Mouse (Mus musculus) liver, adult (tissue): ENCODE results near the gene Cbl.

Experiments used
- GATA4 ChIP-seq: IDR thresholded peaks from 2 replicates; pipeline ENCODE4 v1.6.1; 2014; ENCODE audit warnings: mild to moderate bottlenecking, low read length; ENCODE audit not compliant: insufficient replicate concordance

Gene Cbl

DNA sequence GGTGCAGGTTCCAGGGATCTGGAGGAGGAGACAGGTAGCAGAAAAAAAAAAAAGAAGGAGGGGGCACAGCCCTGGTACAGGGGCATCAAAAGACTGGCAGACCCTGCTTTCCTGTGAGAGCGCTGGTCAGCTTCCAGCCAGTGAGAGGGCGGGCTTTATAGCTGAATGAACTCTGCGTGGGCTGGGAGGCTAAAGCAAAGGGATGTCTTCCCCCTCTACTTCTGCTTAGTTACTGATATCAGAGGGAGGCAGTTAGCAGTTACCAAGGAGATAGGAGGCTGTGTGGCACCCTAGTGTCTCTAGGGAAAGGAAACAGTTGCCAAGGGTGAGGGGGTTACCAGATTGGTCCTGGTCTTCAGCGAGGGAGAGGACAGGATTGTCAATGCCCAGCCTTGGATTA is 16.6 kb upstream of the Cbl start:
- TF ChIP-seq GATA4 = no peak

GRCm38 (mm10) chr9:44249181-44250146 is 15.6 kb upstream of the Cbl start:
- no peak for TF ChIP-seq GATA4

- TF ChIP-seq GATA4 = no peak
These were observed 14.1 kb upstream of the Cbl start for GRCm38 (mm10) chr9:44247907-44248306.

DNA sequence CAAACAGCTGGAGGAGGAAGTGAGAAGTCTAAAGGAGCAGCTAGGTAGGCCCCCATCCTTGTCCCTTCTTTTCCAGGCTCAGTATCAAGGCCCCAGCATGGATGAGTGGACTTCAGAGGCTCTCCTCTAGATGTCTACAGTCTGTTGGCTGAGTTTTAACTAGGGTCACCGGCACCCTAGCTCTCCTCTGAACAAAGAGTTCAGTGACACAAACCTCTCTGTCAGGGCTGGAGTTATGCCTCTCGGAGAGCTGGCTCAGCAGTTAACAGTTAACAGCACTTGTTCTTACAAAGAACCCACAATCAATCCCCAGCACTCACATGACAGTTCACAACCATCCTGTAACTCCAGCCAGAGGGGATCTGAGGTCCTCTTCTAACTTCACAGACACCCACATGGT is 9.8 kb upstream of the Cbl start:
- no peak for TF ChIP-seq GATA4

DNA sequence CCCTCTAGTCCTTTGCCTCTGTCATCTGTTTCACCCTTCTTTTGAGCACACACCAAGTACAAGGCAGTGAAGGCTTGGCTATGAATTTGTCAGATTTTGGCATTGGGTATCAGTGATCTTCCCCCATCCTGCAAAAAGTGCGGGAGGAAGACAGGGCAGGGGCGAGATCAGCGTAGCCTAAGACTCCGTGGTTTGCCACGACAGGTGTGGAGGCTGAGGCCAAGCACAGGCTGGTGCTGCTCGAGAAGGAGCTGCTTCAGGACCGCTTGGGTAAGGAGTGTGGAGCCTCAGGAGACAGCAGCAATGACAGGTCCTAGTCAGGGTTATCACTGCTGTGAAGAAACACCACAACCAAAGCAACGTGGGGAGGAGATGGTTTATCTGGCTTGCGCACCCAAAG is 7.6 kb upstream of the Cbl start:
- TF ChIP-seq GATA4 = no peak

DNA sequence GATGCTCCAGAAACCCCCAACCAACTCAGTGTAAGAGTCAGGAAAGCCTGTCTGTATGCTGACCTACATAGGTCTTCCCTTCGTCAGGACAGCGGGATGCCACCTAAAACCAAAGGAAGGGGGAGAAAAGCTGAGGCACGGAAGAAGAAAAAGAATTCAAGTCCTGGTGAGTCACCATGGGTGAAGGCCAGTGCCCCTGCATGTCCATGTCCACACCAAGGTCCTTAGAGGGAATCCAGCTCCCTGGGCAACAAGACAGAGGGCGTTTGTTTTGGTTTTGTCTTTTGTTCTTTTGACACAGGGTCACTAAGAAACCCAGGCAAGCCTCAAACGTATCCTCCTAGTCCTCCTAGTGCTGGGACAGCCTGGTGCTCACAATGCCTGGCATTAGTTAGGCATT is 7.1 kb upstream of the Cbl start:
- no peak for TF ChIP-seq GATA4

DNA sequence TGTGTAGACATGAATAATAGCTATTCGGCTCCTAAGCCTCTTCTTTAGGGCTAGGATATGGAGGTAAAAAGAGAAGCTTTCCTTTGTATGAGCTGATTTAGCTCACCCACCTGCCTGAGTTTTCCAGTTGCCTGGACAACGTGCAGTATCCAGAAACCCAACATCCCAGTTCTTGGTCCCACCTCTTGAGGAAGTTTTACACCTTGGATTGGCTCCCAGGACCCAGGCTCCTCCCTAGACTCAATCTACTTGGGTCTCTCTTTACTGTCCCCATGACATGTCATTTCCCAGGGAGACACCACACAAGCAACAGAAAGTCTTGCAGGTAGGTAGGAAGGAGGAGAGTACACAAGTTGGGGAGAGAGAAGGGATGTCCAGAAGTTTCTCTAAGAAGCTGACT is 6.5 kb upstream of the Cbl start, which contains the start of gene Ccdc153:
Gene Ccdc153, plus strand, starts transcription at position 278 of the 400 bp plus-strand sequence.
- TF ChIP-seq GATA4 = no peak

- no peak for TF ChIP-seq GATA4
These were observed 5.6 kb upstream of the Cbl start for GRCm38 (mm10) chr9:44239447-44239846.

DNA sequence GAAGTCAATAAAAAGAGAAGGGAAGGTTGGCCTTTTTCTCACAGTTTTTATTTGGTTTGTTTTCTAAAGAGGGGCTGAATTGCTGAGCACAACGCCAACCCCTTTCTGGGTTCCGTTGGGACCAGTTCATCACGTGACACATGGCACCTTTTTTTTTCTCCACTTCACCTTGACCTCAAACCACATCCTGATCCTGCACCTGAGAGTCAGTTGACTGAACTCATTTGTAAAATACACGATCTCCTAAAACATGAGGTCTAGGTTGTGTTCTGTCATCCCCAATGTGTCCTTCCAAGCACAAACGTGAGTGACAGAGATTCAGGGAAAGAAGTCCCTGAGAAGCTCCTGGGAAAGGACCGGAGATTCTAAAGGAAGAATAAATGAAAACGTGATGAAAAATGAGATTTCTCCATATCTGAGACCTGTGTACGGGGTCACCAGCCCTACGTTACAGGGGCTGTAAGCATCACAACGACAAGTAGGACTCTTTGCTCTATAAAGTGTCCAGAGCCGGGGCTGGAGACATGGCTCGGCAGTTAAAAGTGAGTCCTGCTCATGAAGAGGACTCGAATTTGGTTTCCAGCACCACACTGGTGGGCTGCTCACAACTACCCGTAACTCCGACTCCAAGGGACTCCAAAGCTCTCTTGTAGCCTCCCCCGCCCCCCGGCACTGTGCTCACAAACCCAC is 4.8 kb upstream of the Cbl start:
- no peak for TF ChIP-seq GATA4

GRCm38 (mm10) chr9:44237128-44237527 is 3.3 kb upstream of the Cbl start:
- no peak for TF ChIP-seq GATA4

GRCm38 (mm10) chr9:44236601-44237000 is 2.8 kb upstream of the Cbl start:
- TF ChIP-seq GATA4 = no peak

DNA sequence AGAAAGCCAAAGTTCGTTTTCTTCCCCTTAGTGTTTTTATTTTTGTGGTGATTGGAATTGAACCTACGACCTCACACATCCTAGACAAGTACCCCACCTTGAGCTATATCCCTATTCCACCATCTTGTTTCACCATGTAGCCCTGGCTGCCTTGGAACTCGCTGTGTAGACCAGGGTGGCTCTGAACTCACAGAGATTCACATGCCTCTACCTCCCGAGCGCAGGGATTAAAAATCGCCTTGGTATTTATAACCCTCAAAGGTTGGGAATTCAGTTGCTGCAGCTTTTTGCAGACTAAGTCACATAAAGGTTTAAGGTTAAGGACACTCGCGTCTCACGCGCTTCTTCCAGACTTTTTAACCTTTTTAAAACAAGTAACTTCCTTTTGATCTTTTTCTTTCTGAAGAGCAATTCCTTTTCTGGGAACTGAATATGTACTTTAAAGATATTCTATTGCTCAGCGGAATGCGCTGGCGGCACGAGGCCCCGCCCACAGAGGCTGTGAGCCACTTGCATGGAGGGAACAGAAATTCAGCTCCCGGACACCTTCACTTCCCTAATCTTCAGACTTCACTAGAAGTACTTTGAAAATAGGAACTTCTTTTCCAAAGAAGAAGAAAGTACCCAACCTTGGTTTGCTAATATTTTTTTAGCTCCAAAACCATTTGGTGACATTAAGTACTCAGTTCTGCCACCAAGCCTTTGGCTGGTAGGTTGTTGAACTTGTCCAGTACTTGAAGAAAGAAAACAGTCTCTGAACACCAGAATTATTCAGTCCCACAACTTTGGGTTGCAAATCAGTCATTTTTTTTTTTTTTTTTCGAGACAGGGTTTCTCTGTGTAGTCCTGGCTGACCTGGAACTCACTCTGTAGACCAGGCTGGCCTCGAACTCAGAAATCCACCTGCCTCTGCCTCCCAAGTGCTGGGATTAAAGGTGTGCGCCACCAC is 904 bp upstream of the Cbl start:
- no peak for TF ChIP-seq GATA4

DNA sequence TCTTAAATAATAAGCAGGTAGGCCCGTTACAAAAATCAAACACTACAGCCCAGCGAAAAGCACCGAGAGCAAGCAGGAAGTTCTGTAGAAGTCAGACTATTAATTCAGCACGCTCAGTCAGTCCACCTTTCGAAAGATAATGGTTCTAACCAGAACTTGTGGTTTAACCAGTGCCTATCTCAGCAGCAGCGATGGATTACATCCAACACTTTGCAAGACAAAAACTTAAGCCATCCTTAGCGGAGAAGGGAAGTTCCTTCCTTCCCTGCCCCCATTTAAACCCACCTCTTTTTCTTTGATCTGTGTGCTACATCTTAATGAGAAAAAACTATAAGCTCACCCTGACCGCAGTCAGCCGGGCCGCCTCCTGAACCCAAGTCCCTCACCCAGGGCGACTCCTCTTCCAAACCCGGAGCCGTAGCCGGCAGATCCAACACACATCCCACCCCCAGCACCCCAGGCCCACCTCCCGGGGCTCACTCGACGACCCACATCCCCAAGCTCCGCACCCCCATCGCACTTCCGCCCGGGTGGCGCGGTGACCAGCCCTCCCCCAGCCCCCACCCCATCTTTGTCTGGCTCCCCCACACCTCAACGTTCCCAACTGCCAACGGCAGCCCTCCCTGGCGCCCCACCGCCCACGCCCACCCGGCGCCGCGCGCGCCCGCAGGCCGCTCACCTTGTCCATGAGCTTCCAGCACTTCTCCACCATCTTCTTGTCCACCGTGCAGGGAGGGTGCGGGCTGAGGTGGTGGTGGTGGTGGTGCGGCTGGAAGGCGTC is 638 bp downstream of the Cbl start:
- no peak for TF ChIP-seq GATA4

DNA sequence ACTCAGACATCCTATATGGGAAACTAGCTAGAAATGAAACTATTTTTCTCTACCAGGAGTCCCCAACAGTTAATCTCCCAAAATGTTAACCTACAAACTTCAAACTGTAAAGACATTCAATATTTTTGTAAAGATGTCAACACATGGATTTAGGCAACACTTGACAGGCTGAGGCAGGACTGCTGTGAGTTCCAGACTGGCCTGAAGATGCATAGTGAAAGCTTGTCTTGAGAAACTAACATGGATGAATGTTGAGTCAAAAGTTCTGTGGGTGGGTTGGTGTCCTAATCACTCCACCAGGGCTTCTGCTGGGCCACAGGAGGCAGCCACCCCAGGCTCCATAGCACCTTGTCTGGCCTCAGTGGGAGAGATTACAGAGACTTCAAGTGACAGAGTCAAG is 2.2 kb downstream of the Cbl start:
- no peak for TF ChIP-seq GATA4
